Mouse (Mus musculus) lung, embryonic 14.5 days (tissue): Measurements from ENCODE around the gene Gm20517. TPM values are rescaled to one million over a fixed set of nuclear protein-coding genes. Genes with fewer than 3 reads are reported as not detected.
A peak's percentile ranks its signal among the peaks of the same experiment; 100 is the strongest.

ENCODE experiments used
- ATAC-seq: fragments of 200-750 bp; cut with Nextera tagmentation; 2 replicates; pipeline ENCODE4 v1.8.0; 2017; ENCODE audit warnings: mild to moderate bottlenecking, moderate TSS enrichment, moderate library complexity; ENCODE audit not compliant: insufficient read depth
- DNase-seq: peaks from one replicate; pipeline ENCODE4 v3.0.0-alpha.2; 2015
- H3K27ac ChIP-seq: fragments of 300-500 bp; sonication (generic); 2 replicates; pipeline ENCODE4 v1.5.1; 2014; ENCODE audit warnings: low read depth, mild to moderate bottlenecking, moderate library complexity
- H3K27me3 ChIP-seq: fragments of 300-500 bp; sonication (generic); 2 replicates; pipeline ENCODE4 v1.6.1; 2014; ENCODE audit warnings: low read length, control low read depth; ENCODE audit not compliant: insufficient read depth
- H3K36me3 ChIP-seq: fragments of 300-500 bp; sonication (generic); 2 replicates; pipeline ENCODE4 v1.6.1; 2014; ENCODE audit warnings: control low read depth; ENCODE audit not compliant: insufficient read depth
- H3K4me1 ChIP-seq: fragments of 300-500 bp; sonication (generic); 2 replicates; pipeline ENCODE4 v1.6.1; 2014; ENCODE audit warnings: antibody characterized with exemption, control low read depth; ENCODE audit not compliant: insufficient read depth
- H3K4me2 ChIP-seq: fragments of 300-500 bp; sonication (generic); 2 replicates; pipeline ENCODE4 v1.6.1; 2014; ENCODE audit warnings: mild to moderate bottlenecking
- H3K4me3 ChIP-seq: fragments of 300-500 bp; sonication (generic); 2 replicates; pipeline ENCODE4 v1.5.1; 2014; ENCODE audit warnings: low read depth, low read length
- H3K9ac ChIP-seq: fragments of 300-500 bp; sonication (generic); 2 replicates; pipeline ENCODE4 v1.6.1; 2014
- H3K9me3 ChIP-seq: fragments of 300-500 bp; sonication (generic); 2 replicates; pipeline ENCODE4 v1.6.1; 2016; ENCODE audit warnings: low read depth, low read length, control low read depth
- CTCF ChIP-seq: IDR thresholded peaks from 2 replicates; pipeline ENCODE4 v1.5.1; 2016; ENCODE audit warnings: antibody characterized with exemption, low read depth
- WGBS: fragments of 180-500 bp; shearing (Covaris S2); extraction: QIAGEN DNeasy Blood & Tissue Kit; methylation state at CpG from one replicate; pipeline ENCODE4 v1.1.7; 2014; 5-methylcytosine and 5-hydroxymethylcytosine counted together
- polyA plus RNA-seq: library from polyadenylated mRNA; unstranded; fragments of >200 nt; fragmentation: Nextera tagmentation; extraction: Ambion mirVana; gene quantifications from 2 replicates; pipeline ENCODE4 v1.2.1, GENCODE M21; 2014

Gene Gm20517
- 0.74 and 1.8 TPM in 2 replicates for polyA plus RNA-seq

GRCm38 (mm10) chr17:47610849-47611660, at the start of gene Gm20517, which contains the start of the genes Bysl and Med20:
Gm20517 (plus strand) TSS chr17:47611589.
Bysl (minus strand) TSS chr17:47611492.
Med20 (plus strand) TSS chr17:47611582.
- peak within 1 kb of the TSS; percentile 78 for H3K4me3 ChIP-seq
- TF ChIP-seq CTCF, result peak; percentile 89
- peak within 1 kb of the TSS; percentile 68 for H3K4me2 ChIP-seq
- peaks cover 57% of the 10 kb centered on the region for H3K36me3 ChIP-seq
- peak within 1 kb of the TSS; percentile 76 for H3K27ac ChIP-seq
- H3K9ac ChIP-seq, result peak within 1 kb of the TSS; percentile 71
- ATAC-seq (peak; percentile 93), DNase-seq (peak; percentile 99)
- no peaks in the 10 kb centered on the region for H3K27me3 ChIP-seq
- peaks cover 4% of the 10 kb centered on the region for H3K4me1 ChIP-seq
- under 1% methylated on average over 59 of the region's 59 CpGs for WGBS
- H3K9me3 ChIP-seq, result no peaks in the 10 kb centered on the region

GRCm38 (mm10) chr17:47562875-47563274, 48.5 kb upstream of the Gm20517 start:
- no peaks in the 10 kb centered on the region for H3K27me3 ChIP-seq
- H3K9ac ChIP-seq, result no peak overlapping the region
- 77% methylated on average over 6 of the region's 6 CpGs for WGBS
- H3K27ac ChIP-seq, result no peak overlapping the region
- no peaks in the 10 kb centered on the region for H3K4me1 ChIP-seq
- ATAC-seq (no peak), DNase-seq (no peak)
- H3K9me3 ChIP-seq, result no peaks in the 10 kb centered on the region
- TF ChIP-seq CTCF, result no peak
- H3K4me3 ChIP-seq, result no peak overlapping the region
- H3K36me3 ChIP-seq, result no peaks in the 10 kb centered on the region
- no peak overlapping the region for H3K4me2 ChIP-seq

- Histone ChIP-seq H3K27me3 (no peaks in the 10 kb centered on the region), H3K9ac (no peak overlapping the region), H3K4me1 (no peaks in the 10 kb centered on the region), H3K4me2 (no peak overlapping the region), H3K27ac (no peak overlapping the region), H3K36me3 (no peaks in the 10 kb centered on the region), H3K9me3 (no peaks in the 10 kb centered on the region), H3K4me3 (no peak overlapping the region)
- ATAC-seq, result no peak
- TF ChIP-seq CTCF, result no peak
- WGBS, result 74% methylated on average over 5 of the region's 5 CpGs
- no peak for DNase-seq
Observed at GRCm38 (mm10) chr17:47564612-47565011, 46.8 kb upstream of the Gm20517 start.

GRCm38 (mm10) chr17:47566133-47566532, 45.3 kb upstream of the Gm20517 start:
- no peak for ATAC-seq
- Histone ChIP-seq H3K9ac (no peak overlapping the region), H3K27ac (no peak overlapping the region), H3K27me3 (no peaks in the 10 kb centered on the region), H3K4me2 (no peak overlapping the region), H3K9me3 (no peaks in the 10 kb centered on the region), H3K36me3 (no peaks in the 10 kb centered on the region), H3K4me3 (no peak overlapping the region), H3K4me1 (no peaks in the 10 kb centered on the region)
- WGBS, result 53% methylated on average over 2 of the region's 2 CpGs
- no peak for TF ChIP-seq CTCF
- DNase-seq, result no peak

DNA sequence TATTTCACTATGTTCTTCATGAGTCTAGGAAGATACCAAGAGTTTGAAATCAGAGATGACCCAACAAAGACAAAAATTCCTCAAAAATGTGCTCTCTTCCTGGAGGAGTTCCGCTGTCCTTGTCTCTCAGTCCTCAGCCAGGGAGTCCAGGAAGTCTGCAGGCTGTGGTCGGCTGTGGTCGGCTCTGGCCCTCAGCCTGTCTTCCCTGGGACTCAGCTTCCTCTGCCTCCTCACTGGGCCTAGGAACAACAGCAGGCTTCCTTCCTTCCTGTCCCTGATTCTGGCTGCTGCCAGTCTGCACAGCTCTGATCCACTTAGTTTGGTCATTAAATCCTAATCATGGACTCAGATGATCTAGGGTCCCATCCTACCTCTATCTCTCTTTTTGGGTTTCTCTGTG, 44.1 kb upstream of the Gm20517 start:
- H3K27ac ChIP-seq, result peak overlapping the region; percentile 21; the same call in 1 of the 2 replicates
- H3K4me1 ChIP-seq, result no peaks in the 10 kb centered on the region
- no peak overlapping the region for H3K4me3 ChIP-seq
- peak; percentile 50 for DNase-seq
- 63% methylated on average over 3 of the region's 3 CpGs for WGBS
- ATAC-seq, result peak; percentile 41; the same call in 1 of the 2 replicates
- no peaks in the 10 kb centered on the region for H3K36me3 ChIP-seq
- H3K4me2 ChIP-seq, result no peak overlapping the region
- H3K9ac ChIP-seq, result no peak overlapping the region
- H3K9me3 ChIP-seq, result no peaks in the 10 kb centered on the region
- H3K27me3 ChIP-seq, result no peaks in the 10 kb centered on the region
- TF ChIP-seq CTCF, result no peak

GRCm38 (mm10) chr17:47568389-47568788, 43.0 kb upstream of the Gm20517 start:
- WGBS, result 90% methylated on average over 3 of the region's 3 CpGs
- TF ChIP-seq CTCF, result no peak
- H3K9me3 ChIP-seq, result no peaks in the 10 kb centered on the region
- no peak overlapping the region for H3K27ac ChIP-seq
- H3K9ac ChIP-seq, result no peak overlapping the region
- no peak overlapping the region for H3K4me3 ChIP-seq
- DNase-seq (no peak), ATAC-seq (no peak)
- H3K36me3 ChIP-seq, result no peaks in the 10 kb centered on the region
- no peak overlapping the region for H3K4me2 ChIP-seq
- no peaks in the 10 kb centered on the region for H3K27me3 ChIP-seq
- no peaks in the 10 kb centered on the region for H3K4me1 ChIP-seq

GRCm38 (mm10) chr17:47568951-47569527, 42.4 kb upstream of the Gm20517 start:
- no peak overlapping the region for H3K4me3 ChIP-seq
- no peak overlapping the region for H3K9ac ChIP-seq
- H3K27ac ChIP-seq, result no peak overlapping the region
- TF ChIP-seq CTCF, result no peak
- WGBS, result 85% methylated on average over 10 of the region's 10 CpGs
- no peaks in the 10 kb centered on the region for H3K9me3 ChIP-seq
- H3K36me3 ChIP-seq, result no peaks in the 10 kb centered on the region
- ATAC-seq (no peak), DNase-seq (no peak)
- H3K4me1 ChIP-seq, result no peaks in the 10 kb centered on the region
- no peak overlapping the region for H3K4me2 ChIP-seq
- no peaks in the 10 kb centered on the region for H3K27me3 ChIP-seq
